Comparison of ENCODE assay signal across 29 mouse cellular contexts in genomic region chr1:7574787-7575186, GRCm38 (mm10).
"Had no signal": no experiment of that assay in that cellular context is flagged by ENCODE, and none has a peak within 500 bp of the region (broad histone marks: within the 10 kb centered on the region; RNA-seq: fewer than 3 reads in every experiment).

No protein-coding gene starts in this region.

- H3K9ac ChIP-seq: limb, embryonic 12.5 days; limb, embryonic 13.5 days; limb, embryonic 15.5 days; liver, embryonic 12.5 days; liver, embryonic 13.5 days; liver, embryonic 14.5 days; liver, embryonic 15.5 days; liver, postnatal 0 days; lung, embryonic 14.5 days; lung, embryonic 15.5 days; midbrain, embryonic 12.5 days; midbrain, embryonic 13.5 days; midbrain, embryonic 15.5 days had no signal

- H3K27ac ChIP-seq: limb, embryonic 10.5 days; limb, embryonic 12.5 days; limb, embryonic 13.5 days; limb, embryonic 15.5 days; liver, embryonic 12.5 days; liver, embryonic 13.5 days; liver, embryonic 14.5 days; liver, embryonic 15.5 days; lung, embryonic 15.5 days; macrophage; midbrain, embryonic 10.5 days; midbrain, embryonic 12.5 days; midbrain, embryonic 13.5 days; midbrain, embryonic 15.5 days had no signal

- H3K9me3 ChIP-seq: limb, embryonic 10.5 days; limb, embryonic 12.5 days; limb, embryonic 13.5 days; limb, embryonic 15.5 days; liver, embryonic 12.5 days; liver, embryonic 13.5 days; liver, embryonic 15.5 days; lung, embryonic 15.5 days; midbrain, embryonic 10.5 days; midbrain, embryonic 12.5 days; midbrain, embryonic 13.5 days; midbrain, embryonic 15.5 days had no signal

- H3K4me2 ChIP-seq: limb, embryonic 12.5 days; limb, embryonic 13.5 days; limb, embryonic 15.5 days; liver, embryonic 11.5 days; liver, embryonic 12.5 days; liver, embryonic 13.5 days; liver, embryonic 15.5 days; lung, embryonic 14.5 days; lung, embryonic 15.5 days; midbrain, embryonic 11.5 days; midbrain, embryonic 12.5 days; midbrain, embryonic 13.5 days; midbrain, embryonic 15.5 days had no signal

- H3K27me3 ChIP-seq: limb, embryonic 12.5 days; limb, embryonic 13.5 days; limb, embryonic 15.5 days; liver, embryonic 12.5 days; liver, embryonic 13.5 days; liver, embryonic 15.5 days; lung, embryonic 15.5 days; megakaryocyte, embryonic 14.5 days; midbrain, embryonic 12.5 days; midbrain, embryonic 13.5 days; midbrain, embryonic 15.5 days had no signal

- H3K4me1 ChIP-seq: limb, embryonic 10.5 days; limb, embryonic 12.5 days; limb, embryonic 13.5 days; limb, embryonic 15.5 days; liver, embryonic 12.5 days; liver, embryonic 13.5 days; liver, embryonic 15.5 days; lung, embryonic 15.5 days; megakaryocyte, embryonic 14.5 days; midbrain, embryonic 10.5 days; midbrain, embryonic 12.5 days; midbrain, embryonic 13.5 days; midbrain, embryonic 15.5 days had no signal

- H3K36me3 ChIP-seq: limb, embryonic 10.5 days; limb, embryonic 12.5 days; limb, embryonic 13.5 days; limb, embryonic 15.5 days; liver, embryonic 12.5 days; liver, embryonic 13.5 days; liver, embryonic 15.5 days; lung, embryonic 15.5 days; midbrain, embryonic 10.5 days; midbrain, embryonic 12.5 days; midbrain, embryonic 13.5 days; midbrain, embryonic 15.5 days had no signal

- DNase-seq: left cerebral cortex, postnatal 4 days; liver; liver, embryonic 13.5 days; liver, postnatal 0 days; lung, adult 18-20 months; lung, adult 2 months; lung, embryonic 14.5 days; lung, postnatal 10 days; lung, postnatal 14 days; lung, postnatal 36 days; lung, postnatal 4 days; midbrain, embryonic 14.5 days had no signal

- H3K4me3 ChIP-seq: limb, embryonic 10.5 days; limb, embryonic 12.5 days; limb, embryonic 13.5 days; limb, embryonic 15.5 days; liver, embryonic 12.5 days; liver, embryonic 13.5 days; liver, embryonic 15.5 days; lung, embryonic 15.5 days; megakaryocyte, embryonic 14.5 days; midbrain, embryonic 10.5 days; midbrain, embryonic 12.5 days; midbrain, embryonic 13.5 days; midbrain, embryonic 15.5 days; myocyte had no signal
